Mouse (Mus musculus) neutrophil, adult 5-6 weeks (primary cell): ENCODE results near the gene Ptpru. TPM values are rescaled to one million over a fixed set of nuclear protein-coding genes. Genes with fewer than 3 reads are reported as not detected.

Experiments used
- ATAC-seq: fragments of 151-379, 151-347 bp; 2 replicates; pipeline ENCODE4 v1.8.0; 2017; ENCODE audit warnings: mild to moderate bottlenecking, moderate TSS enrichment; ENCODE audit not compliant: insufficient number of reproducible peaks, poor library complexity, low FRiP score, severe bottlenecking; ENCODE audit errors: extremely low read depth
- total RNA-seq: library from RNA; stranded (forward); fragments of 200-1000 nt; gene quantifications from 2 replicates; pipeline ENCODE4 v1.2.3, GENCODE M21; 2017

Ptpru gene
- total RNA-seq, 1 experiment from 2014 or later: not detected

- ATAC-seq: no peak
These were observed 109.5 kb downstream of the Ptpru start for GRCm38 (mm10) chr4:131728628-131729027.

- ATAC-seq: no peak
These were observed 114.5 kb downstream of the Ptpru start for GRCm38 (mm10) chr4:131723415-131724080.

DNA sequence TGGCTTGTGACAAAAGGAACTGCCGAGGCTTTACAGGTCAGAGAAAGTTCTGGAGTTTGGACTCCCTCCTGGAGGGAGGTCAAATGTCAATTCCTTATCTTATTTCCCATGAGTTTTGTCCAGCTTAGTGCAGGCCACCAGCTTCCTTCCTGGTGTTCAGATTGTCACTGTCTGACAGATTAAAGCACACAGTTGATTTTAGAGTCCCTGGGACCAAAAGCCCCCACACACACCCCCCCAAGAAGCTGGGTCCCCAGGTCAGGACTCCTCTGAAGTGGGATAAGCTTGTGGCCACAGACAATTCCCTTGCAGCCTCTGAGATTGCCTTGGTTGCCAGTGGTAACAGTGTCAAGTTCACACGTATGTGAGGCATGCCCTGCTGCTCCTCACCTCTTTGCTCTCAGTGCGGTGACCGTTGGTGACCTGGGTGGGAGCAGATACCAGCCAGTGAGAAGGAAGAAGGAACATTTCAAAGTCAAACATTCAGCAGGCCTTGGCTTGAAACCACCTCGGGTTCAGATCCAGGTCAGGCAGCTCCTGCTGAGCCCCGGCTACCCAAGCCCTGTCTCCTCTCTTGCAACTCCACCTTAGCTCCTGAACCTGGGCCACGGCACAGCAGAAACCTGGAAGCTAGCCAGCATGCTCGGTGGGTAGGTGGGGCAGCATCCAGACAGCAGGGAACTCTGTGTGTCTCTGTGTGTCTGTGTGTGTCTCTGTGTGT is 115.8 kb downstream of the Ptpru start:
- ATAC-seq: no peak

GRCm38 (mm10) chr4:131719151-131719550 is 118.9 kb downstream of the Ptpru start:
- ATAC-seq: no peak

Other genes starting within 250 kb of the Ptpru start
- gene Mecr, start 5.2 kb upstream of the Ptpru start, total RNA-seq: 10.5 and 15.0 TPM in 2 replicates
- 65.4 and 66.6 TPM in 2 replicates for gene Srsf4, start 35.3 kb upstream of the Ptpru start, total RNA-seq
- gene Tmem200b, start 83.5 kb upstream of the Ptpru start, total RNA-seq: not detected in 2 replicates
- gene Gm10300, start 236.4 kb upstream of the Ptpru start, total RNA-seq: 0.49 and 0.70 TPM in 2 replicates
- 179 and 190 TPM in 2 replicates for gene Epb41, start 237.0 kb upstream of the Ptpru start, total RNA-seq